Mouse (Mus musculus): ENCODE results near the gene Lrrc57. TPM values are rescaled to one million over a fixed set of nuclear protein-coding genes. Genes with fewer than 3 reads are reported as not detected.

Gene Lrrc57
- total RNA-seq, 1 experiment from 2014 or later, result 29.7 TPM

DNA sequence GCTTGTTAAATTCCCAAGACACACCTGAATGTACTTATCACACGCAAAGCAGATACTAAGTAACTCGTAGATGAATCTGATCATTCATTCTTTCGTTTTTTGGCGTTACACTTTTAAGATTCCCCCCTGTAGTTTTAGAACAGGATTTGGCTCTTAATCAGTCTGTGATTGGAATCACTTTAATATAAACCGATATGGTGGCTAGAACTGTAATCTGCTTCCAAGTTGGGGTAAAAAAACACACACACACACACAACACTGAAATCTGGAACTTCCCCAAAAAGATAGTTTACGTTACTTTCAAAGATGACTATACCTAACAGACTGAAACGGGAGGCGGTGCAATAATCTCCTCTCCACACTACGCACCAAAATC is 46.5 kb downstream of the Lrrc57 start:
- ATAC-seq (ENCODE audit: extremely low read depth, insufficient number of reproducible peaks, low FRiP score, poor library complexity, severe bottlenecking), result 0 out of 2 replicates have a peak, but pooled peaks have one; percentile 28

DNA sequence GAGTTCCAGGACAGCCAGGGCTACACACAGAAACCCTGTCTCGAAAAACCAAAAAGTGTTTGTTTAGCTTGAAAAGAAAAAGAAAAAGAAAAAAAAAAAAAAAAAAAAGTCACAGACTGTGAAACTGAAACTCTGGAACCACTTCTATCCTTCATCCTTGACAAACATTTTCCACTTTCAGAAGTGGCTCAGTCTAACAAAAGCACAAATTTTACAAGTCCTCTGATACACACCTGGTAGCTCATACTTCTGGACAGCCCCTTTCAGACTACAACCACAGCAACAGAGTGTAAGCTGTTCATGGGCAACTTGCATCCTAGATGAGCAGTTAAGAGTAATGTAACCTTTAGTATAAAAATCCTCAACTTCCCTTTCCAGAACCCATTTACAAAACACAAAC is 47.8 kb downstream of the Lrrc57 start:
- ATAC-seq (ENCODE audit: extremely low read depth, insufficient number of reproducible peaks, low FRiP score, poor library complexity, severe bottlenecking), result no peak

DNA sequence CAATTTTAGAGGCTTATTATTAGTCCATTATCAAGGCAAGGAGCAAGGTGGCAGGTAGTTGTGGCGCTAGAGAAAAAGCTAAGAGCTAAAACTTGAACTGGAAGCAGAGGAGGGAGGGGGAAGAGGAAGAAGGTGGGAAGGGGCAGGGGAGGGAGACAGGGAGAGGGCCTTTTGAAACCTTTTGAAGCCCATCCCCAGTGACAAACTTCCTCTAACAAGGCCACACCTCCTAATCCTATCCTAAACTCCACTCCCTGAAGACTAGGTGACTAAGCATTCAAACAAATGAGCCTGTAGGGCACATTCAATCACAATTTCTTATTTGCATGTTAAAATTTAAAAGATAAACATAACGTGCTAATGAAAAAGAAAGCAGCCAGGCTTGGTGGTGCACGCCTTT is 50.5 kb downstream of the Lrrc57 start:
- ATAC-seq (ENCODE audit: extremely low read depth, insufficient number of reproducible peaks, low FRiP score, poor library complexity, severe bottlenecking), result peak; percentile 11; the same call in 1 of the 2 replicates

- no peak for ATAC-seq (ENCODE audit: extremely low read depth, insufficient number of reproducible peaks, low FRiP score, poor library complexity, severe bottlenecking)
These were observed 52.5 kb downstream of the Lrrc57 start for GRCm38 (mm10) chr2:120556868-120557267.

Other genes with a start within 250 kb of the Lrrc57 start
- gene Ganc, start 205.6 kb downstream of the Lrrc57 start, total RNA-seq (2017), result 44.0 and 64.7 TPM in 2 replicates
- 78.5 and 85.5 TPM in 2 replicates for gene Tmem87a, start 205.4 kb downstream of the Lrrc57 start, total RNA-seq (2017)
- gene Capn3, start 153.5 kb downstream of the Lrrc57 start, total RNA-seq (2017), result 2.8 and 5.0 TPM in 2 replicates
- 174 and 184 TPM in 2 replicates for gene Zfp106, start 45.7 kb downstream of the Lrrc57 start, total RNA-seq (2017)
- 618 and 662 TPM in 2 replicates for gene Snap23, start 41.8 kb downstream of the Lrrc57 start, total RNA-seq (2017)
- gene Haus2, start 137 bp downstream of the Lrrc57 start, total RNA-seq (2017), result 6.3 and 7.4 TPM in 2 replicates
- gene Stard9, start 19.6 kb upstream of the Lrrc57 start, total RNA-seq (2017), result 6.4 and 6.9 TPM in 2 replicates
- gene Cdan1, start 240.6 kb upstream of the Lrrc57 start, total RNA-seq (2017), result 19.0 and 19.8 TPM in 2 replicates
- 4.1 and 5.2 TPM in 2 replicates for gene Ttbk2, start 241.1 kb upstream of the Lrrc57 start, total RNA-seq (2017)

All from neutrophil, adult 5-6 weeks (primary cell).